Mouse (Mus musculus): ENCODE results near the gene Nme2.

- no peak for TF ChIP-seq CTCF (IDR thresholded peaks at IDR 0.05; ENCODE audit: borderline replicate concordance, insufficient read depth, low read length)
- TF ChIP-seq POLR2A (IDR thresholded peaks at IDR 0.05; ENCODE audit: low read depth, low read length), result no peak; the same call in 1 of the 2 replicates
Observed at GRCm38 (mm10) chr11:93957031-93957555, 1.0 kb upstream of the Nme2 start.

All from embryonic fibroblast, embryonic 13.5 days (primary cell).